Mouse (Mus musculus) right cerebral cortex, postnatal 14 days (tissue): ENCODE data around the gene Dpp9.
A peak's percentile ranks its signal among the peaks of the same experiment; 100 is the strongest.

ENCODE experiments used
- DNase-seq: peaks from one replicate; pipeline ENCODE4 v3.0.0; 2022

Gene Dpp9

DNA sequence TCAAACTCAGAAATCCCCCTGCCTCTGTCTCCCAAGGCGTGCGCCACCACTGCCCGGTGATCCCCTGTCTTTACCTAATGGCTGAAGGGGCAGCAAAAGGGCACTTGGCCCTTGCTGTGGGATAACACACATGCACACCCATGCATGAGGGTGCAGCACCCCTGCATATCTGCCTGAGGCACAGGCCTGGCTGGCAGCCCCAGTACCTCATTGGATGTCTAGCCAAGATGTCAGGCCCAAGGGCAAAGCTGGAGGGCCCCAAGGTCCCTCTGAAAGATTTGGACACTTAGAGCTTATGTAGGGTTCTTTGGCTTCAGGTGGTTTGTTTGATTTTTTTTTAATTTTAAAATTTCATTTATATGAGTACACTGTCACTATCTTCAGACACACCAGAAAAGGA is 43.3 kb downstream of the Dpp9 start:
- DNase-seq, result no peak

DNA sequence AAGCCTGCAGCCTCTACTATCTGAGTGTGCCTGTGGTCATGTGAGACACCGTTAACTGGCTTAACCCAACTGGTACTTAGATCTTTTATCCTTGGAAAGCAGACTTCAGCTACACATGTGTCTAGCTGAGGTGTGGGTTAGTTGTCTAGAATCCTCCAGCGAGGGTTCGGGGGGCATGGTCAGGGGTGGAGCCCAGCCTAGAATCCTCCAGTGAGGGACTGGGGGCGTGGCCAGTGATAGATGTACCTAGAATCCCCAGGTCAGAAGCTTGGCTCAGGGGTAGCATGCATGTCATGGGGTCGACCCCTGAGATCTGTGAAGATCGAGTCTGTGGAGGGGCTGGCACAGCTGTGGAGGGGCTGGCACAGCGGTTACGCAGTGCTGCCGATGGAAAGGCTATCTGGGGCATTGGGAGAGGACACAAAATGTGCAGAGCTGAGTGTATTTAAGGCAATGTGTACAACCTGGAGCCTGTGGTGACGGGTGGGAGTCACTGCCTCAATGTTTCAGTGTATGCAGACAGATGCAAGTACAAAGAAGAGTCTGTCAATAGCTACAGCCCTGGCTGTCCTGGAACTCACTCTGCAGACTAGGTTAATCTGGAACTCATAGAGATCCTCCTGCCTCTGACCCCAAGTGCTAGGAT is 45.2 kb downstream of the Dpp9 start:
- DNase-seq, result peak; percentile 28

DNA sequence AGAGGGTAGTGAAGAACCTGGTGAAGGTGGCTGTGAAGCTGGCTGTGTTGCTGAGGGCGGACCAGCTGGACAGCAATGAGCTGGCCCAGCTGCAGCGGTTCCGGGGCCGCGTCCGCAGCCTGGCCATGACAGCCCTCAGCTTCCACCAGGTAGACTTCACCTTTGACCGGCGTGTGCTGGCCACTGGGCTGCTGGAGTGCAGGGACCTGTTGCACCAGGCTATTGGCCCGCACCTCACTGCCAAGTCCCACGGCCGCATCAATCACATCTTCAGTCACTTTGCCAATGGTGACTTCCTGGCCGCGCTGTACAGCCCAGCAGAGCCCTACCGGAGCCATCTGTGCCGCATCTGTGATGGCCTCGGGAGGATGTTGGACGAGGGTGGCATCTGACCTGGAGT is 46.8 kb downstream of the Dpp9 start:
- DNase-seq, result no peak

DNA sequence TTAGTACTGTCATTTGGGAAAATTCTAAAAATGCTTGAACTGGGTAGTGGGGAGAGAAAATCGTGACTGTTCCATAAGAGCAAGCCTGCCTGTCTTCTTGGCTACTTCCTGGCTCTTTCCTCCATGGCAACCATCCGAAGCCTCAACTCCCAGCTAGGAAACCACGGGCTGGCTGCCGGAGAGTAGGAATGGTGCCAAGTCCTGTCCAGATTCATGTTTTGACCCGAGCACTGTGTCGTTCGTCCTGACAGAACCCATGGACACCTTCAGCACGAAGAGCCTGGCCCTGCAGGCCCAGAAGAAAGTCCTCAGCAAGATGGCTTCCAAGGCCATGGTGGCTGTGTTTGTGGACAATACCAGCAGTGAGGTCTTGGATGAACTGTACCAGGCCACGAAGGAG is 47.2 kb downstream of the Dpp9 start:
- no peak for DNase-seq

DNA sequence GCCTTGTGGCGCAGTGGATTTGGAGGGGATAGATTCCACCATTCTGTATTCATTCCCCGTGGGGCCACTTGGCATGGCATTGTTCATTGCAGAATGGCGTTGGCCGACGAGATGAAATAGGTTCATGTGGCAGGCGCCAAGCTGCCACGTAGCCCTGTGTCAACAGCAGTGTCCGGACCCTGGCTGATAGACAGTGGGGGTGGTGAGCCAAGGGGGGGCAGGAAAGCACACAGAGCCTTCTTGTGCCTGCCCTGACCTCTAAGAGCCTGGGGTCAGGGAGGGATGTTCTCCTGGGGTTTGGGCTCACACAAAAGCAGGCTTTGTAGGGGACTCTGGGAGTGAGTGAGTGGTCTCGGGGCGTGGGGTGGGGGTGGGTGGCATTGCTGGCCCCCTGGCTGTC is 48.1 kb downstream of the Dpp9 start:
- DNase-seq, result no peak

DNA sequence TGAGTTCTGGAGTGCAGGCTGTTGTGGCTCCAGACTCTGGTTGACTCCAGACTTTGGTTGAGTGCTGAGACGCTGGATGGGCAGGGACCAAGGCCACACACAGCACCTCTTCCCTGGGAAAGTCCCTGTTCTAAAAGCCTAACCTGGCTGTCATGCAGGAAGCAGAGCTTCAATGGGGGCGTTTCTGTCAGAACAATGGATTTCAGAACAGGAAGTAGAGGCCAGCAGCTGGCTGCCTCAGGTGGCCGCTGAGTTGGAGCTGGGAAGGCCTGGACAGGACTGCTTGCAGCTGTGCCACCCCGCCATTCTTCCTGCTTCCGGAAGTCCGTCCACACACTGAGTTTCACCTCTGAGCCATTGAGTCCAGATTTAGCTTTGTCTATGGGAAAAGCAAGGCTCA is 48.9 kb downstream of the Dpp9 start:
- no peak for DNase-seq

DNA sequence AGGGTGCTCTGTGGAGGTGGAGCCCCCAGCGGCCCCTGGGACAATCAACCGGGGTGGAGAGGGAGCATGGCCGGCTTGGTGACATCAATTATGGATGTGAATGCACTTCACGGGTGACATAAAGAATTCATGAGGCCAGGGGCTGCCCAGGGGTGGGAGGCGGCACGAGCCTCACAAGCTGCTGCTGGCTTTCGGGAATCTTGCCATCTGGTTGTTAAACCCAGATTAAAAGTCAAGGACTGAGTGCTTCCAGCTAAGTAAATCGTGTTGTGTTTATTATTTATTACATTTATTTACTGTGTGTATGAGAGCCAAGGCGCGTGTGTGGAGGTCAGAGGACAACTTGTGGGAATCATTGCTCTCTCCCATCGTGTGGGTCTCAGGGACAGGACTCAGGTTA is 53.0 kb downstream of the Dpp9 start:
- no peak for DNase-seq

DNA sequence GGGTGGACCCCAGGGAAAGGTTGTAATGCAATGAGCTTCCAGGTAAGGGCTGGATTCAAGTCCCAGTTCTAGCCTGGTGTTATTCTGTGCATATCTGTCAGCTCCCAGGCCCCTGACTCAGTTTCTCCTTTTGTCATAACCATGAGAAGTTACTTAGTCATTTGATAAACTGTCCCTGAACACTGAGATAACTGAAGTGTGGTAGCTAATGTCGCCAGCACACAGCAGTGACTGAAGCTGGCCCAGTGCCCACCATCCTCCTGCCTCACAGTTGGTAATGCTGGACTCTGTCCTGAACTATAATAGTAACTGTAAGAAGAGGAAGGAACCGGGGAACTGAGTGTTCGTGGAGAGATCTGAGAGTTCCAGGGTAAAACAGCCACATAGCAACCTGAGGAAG is 54.2 kb downstream of the Dpp9 start:
- DNase-seq, result no peak

DNA sequence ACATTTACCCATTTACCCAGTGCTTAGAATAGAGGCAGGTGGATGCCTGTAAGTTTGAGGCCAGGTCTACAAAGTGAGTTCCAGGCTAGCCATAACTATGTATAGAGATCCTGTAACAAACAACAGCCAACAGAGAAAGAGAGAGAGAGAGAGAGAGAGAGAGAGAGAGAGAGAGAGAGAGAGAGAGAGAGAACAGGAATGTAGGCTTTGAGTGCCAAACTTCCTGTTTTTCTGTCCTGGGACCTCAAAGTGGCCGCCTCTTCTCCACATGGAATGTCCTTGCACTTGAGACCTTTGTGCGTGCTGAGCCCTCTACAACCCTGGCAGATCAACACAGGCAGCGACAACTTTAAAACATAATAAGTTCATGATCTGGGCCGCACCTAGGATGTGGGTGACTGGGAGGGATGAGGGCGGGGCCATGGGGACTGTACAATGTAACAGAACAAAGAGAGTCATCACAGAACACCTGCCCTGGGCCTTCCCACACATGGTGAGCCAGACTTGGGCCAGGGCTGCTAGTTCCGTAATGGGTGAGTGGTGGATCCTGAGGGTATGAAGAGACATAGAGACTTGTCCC is 55.1 kb downstream of the Dpp9 start:
- no peak for DNase-seq

DNA sequence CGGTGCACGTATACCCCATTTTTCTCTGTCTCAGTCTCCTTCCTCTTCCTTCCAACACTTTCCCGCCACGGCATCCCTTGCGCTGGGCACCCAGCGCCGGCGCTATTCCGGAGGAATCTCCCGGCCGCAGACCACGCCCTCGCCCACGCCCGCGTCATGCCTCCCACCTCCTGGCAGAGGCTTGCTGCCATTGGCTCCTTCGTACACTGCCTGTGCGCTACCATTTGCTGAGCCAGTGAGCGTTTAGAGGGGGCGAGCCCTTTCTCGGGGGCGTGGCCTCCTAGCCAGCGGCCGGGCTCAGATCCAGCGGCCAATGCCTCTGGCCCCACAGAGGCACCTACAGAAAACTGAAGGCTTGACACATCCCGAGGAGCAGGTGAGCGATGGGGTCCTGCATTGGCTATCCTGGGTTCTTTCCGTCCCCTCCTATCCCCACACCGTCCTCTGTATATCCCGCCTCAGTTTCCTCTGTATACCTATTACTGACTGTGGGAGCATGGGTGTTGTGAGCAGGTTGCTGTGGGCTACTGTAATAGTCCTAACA is 56.4 kb downstream of the Dpp9 start, which contains the start of gene Tnfaip8l1:
Gene Tnfaip8l1 (plus strand): TSS at position 247 of the 544 bp plus-strand sequence.
- peak; percentile 94 for DNase-seq

DNA sequence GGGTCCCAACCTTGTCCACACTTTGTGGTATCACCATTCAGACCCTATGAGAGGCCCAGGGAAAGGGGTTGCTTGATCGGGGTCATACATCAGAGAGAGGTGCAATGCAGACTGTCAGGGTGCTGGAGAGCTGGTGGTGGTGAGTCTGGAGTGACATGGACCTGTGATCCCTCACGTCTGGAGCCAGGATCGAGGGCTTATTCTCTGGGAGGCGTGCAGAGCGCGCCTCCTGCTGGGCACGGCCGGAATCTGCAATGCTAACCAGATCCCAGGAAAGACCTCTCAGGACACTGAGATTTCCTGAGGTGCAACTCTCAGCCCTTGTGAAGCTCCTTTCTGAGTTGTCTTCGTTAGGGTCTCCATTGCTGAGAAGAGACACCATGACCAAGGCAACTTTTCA is 59.0 kb downstream of the Dpp9 start:
- DNase-seq, result peak; percentile 39

DNA sequence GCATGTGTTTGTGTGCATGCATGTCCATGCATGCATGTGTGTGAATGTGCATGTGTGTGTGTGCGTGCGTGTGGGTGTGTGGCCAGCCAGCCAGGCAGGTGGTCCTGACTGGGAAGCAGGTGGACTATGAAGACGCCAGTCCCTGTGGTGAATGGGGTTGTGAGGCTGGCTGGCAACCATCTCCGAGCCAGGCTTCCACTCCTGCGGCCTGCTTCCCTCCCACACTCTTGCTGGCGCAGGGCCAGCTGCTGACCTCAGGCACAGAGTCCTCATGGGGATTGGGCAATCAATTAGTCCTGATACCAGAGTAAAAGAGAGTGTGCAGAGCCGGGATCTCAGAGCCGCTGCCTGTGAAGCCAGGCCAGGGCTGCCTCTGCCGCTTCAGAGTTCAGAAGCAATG is 65.1 kb downstream of the Dpp9 start:
- DNase-seq, result peak; percentile 44

DNA sequence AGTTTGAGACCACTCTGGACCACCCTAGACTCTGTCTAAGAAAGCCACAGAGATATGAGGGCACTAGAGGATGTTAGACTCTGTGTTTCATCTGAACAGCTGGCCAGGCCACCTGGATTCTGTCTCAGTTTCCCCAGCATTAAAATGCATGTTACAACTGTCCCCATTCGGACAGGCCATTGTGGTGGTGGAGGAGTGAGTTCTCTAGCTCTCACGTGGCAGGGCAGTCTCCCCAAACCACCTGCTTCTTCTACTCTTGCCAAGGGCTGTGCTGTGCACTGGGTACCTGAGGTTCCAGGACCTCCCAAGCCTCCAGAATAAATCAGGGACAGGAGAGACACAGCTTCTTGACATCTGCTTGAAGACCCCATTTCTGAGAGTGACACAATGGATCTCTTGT is 68.8 kb downstream of the Dpp9 start:
- DNase-seq, result no peak

DNA sequence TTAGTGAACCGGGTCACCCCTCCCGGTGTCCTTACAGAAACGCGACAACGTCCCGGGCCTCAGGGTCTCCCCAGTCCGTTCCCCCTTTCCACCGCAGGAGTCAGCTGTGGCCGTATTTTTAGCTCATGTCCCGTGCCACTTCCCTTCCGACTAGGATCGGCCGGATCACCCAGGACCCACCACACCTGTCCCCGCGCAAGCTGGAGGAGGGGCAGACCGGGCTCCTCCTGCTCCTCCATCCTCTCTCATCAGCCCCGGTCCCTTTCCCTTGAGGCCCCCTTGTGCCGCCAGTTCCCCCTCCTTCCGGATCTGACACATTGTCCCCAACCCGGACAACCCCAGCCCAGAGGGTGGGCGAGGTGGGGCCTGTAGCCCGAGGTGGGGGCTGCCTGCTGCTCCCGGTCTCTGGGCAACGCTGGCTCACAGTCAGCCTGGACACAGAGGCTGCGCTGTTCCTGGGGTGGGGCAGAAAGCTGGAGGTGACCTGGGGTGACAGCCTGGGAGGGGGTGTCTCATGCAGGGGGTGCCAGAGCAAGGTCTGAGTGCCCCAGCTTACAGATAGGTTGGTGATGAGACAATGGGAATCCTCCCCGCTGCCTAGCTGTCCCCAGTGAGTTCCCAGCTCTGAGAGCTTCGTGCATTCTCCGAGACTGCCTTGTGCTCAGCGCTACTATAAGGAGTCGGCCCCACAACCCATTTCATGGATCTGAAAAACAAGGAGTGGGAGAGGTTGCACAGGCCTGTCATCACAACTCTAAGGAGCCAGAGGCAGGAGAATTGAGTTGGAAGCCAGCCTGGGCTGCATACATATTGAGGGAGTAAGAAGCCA is 69.7 kb downstream of the Dpp9 start:
- no peak for DNase-seq

DNA sequence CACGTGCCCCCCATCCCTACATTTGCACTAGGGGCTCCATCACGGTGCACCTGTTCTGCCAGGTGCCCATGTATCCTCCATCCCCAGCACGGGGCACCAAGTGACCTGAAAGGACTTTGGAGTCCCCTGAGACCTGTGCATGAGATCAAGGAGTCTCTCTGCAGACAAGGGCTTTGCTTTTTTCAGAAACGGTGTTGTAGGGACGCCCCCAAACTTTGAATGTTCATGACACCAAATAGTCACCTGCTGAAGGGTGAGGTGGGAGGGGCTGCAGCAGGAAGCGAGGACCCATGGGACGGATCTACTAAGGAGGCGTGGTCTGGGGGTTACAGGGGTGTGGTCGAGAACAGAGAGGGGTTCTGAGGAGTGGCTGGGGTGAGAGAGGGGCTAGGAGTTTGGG is 70.4 kb downstream of the Dpp9 start:
- no peak for DNase-seq

DNA sequence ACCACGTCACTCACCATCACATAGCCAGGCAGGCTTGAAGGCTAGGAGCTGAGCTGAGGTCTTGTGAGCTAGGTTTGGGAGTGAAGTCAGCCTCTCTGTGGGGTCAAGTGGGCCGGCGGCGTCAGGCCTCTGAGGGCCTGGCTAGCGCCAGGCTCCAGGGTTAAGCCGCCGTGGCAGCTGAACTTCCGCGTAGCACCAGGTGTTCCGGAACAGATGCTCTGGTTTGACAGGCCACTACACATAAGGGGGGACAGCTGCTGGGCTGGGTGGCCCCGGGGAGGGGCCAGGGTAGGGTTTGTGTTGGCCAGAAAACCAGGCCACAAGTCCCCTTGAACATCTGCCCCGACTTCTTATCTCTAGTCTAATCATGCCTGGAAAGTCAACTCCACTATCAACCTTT is 71.3 kb downstream of the Dpp9 start:
- no peak for DNase-seq

DNA sequence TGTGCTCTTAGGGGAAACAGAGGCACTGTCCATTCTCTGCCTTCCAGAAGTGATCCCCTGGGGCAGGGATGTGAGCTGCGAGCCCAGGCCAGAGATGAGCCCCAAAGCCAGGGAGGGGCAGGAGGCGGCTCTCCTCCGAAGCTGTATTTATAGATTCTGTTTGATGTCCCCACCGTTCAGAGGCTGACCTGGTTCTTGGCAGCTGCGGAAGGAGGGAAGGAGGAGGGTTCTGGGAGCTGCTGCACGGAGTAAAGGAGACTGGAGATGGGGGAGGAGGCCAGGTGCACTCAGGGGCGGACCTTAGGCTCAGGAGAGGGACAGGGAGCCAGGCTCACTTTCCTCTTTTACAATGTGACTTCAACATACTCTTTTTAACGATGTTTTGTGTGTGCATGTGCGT is 72.6 kb downstream of the Dpp9 start:
- no peak for DNase-seq

DNA sequence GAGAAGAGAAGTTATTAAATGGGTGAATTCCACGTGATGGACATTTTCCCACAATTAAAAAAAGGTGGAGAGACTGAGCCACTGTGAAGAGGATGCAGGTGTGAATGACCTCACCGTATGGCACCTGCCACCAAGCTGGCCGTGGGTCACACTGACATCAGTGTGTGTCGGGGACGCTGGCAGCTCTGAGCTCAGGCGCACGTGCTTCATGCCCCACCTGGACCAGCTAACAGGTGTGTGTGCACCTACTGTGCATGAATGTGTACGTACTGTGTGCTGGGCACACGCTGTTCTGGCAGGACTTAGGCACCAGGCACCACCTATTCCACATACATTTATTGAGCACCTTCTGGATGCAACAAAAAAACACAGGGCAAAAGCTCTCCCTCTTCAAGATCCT is 74.2 kb downstream of the Dpp9 start:
- no peak for DNase-seq

DNA sequence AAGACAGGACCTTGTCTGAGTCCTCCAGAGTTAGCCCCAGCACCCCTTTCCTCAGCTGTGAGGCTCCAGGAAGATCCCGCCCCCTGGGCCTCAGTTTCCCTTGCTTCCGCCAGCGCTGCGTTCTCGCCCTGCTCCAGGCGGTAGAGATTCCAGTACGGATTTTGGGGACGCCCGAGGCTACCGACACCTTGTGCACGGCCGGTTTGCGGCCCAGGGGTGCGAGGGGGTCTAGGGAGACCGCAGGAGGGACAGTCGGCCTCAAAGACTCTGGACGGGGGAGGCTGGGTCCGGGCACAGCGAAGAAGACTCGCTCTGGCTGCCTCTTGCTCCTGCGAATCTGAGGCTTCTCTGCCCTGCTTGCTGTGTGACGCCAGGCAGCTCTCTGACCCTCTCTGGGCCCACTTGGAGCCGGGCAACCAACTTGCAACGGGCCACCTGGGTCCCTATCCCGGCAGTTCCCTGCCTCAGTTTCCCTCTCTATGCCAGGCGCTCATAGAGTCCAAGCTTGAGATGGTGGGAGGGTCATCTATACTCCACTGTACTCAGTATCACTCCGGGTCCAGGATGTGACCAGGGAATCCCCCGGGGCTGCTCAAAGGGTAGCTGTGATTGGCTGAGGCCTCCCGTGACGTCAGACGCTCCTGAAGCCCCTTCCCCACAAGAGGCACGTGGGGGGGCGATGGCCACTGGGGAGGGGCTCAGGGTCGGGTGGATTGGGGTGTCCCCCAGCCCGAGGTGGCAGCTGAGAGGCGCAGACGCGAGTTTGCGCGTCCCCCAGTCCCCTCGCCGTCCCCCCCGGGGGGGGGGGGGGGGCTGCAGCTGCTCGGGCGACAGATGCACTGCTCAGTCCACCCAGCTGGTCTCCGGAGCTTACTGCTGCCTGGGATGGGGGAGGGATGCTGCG is 76.8 kb downstream of the Dpp9 start:
- DNase-seq, result peak; percentile 71

DNA sequence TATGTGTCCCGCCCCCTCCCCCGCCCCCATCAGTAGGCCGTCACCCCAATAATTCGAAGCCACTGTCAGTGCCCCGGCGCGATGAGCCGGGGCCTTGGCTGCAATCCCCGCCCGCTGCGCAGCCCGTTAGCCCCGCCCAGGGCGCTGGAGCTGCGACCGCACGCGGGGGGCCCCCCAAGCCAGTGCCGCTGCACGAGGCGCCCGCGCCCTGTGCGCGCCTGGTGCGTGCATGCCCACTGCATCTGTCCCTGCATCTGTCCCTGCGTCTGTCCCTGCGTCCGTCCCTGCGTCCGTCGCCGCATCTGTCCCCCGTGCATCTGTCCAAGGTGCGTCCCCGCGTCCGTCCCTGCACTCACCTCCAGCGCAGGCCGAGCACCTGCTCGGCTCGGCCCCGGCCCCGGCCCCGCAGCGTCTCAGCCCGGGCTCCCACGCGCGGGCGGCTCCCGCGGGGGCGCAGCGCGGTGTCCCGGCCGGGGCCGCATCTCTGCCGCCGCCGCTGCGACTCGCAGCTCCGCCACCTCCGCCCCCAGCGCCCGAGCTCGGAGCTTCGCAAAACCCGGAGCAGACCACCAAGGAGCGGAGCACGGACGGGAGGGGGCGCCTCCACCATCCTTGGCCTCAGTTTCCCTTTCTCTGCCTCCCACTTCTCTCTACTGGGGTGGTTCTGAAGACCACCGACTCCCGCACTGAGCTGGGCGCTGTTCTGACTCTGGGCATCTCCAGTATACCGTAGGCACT is 78.7 kb downstream of the Dpp9 start, which contains the start of gene Sema6b:
Gene Sema6b (minus strand): TSS at position 486 of the 738 bp plus-strand sequence.
- DNase-seq, result peak; percentile 86

DNA sequence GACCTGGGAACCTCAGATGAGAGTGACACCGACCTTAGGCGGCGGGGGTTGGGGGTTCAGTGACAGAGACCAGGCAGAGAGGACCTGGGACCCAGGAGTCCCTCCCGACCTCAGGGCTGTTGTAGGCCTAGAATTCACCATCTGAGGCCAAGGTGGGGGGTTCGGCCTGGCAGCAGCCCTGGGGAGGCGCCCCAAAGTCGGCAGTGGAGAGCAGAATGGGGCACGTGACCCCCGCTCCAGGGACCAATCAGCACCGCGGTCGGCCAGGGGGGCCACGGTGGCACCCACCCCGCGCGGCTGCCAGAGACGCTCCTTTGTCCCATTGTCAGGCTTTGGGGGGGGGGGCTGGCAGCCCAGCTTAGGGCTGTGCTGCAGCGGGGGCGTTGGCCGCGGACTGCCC is 79.3 kb downstream of the Dpp9 start:
- peak; percentile 54 for DNase-seq
